Comparison of ENCODE assay signal across 17 mouse cellular contexts in the genomic region with DNA sequence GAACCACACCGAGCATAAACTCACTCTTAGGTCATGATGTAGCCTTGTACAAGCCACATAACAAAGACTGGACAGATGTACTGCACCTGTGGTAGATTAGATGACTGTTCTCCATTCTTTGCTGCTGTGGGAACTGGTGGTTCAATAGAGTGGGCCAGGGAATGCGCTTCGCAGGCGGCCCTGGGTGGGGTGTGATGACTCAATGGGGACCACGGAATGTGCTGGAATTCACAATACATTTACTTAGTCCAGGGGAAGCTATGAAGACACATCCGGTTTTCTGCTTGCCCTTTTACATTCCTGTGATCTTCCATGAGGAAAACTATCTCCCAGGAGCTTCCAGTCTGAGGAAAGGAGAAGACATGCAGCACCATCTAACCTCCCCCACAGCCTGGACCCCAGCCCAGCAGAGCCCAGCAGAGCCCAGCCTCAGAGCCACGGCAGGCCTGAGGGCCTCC. TPM values are rescaled to one million over a fixed set of nuclear protein-coding genes. Genes with fewer than 3 reads are reported as not detected.
A peak's percentile ranks its signal among the peaks of the same experiment; 100 is the strongest.
DNase-seq lines count a peak whose midpoint lies in the region; ATAC-seq and TF ChIP-seq lines count a peak whose summit lies in the region.
"Had no signal": no experiment of that assay in that cellular context is flagged by ENCODE, and none has a peak within 500 bp of the region (broad histone marks: within the 10 kb centered on the region; RNA-seq: fewer than 3 reads in every experiment).

No protein-coding gene starts in this region.

- no peaks in the 10 kb centered on the region for H3K79me2 ChIP-seq in myocyte (ENCODE audit: control insufficient read depth, insufficient read depth)

- TF ChIP-seq POLR2A in myocyte (IDR thresholded peaks at IDR 0.05; ENCODE audit: insufficient read length, low read depth), result no peak

- peak; percentile 27; the same call in 1 of the 2 replicates for ATAC-seq in heart, postnatal 0 days (ENCODE audit: insufficient read depth, low read depth)
- ATAC-seq in lung, embryonic 16.5 days (ENCODE audit: low read depth), result 0 out of 2 replicates have a peak, but pooled peaks have one; percentile 20
- peak; percentile 91 for ATAC-seq in Patski
- ATAC-seq: forebrain, embryonic 15.5 days had no signal

- peak; percentile 31 for DNase-seq in heart, postnatal 0 days (ENCODE audit: low spot score)
- no peak for DNase-seq in heart, postnatal 25 days (ENCODE audit: low spot score)
- no peak for DNase-seq in lung, postnatal 36 days
- DNase-seq in Patski (ENCODE audit: low read depth, low spot score), result peak; percentile 83
- no peak for DNase-seq in cerebellum, adult 18-20 months
- no peak for DNase-seq in neural tube, embryonic 10.5 days (ENCODE audit: extremely low spot score, low spot score)
- DNase-seq: adrenal gland, adult 8-10 months; cerebellum, postnatal 25 days; kidney, adult 9 months; layer of hippocampus, adult 9-11 months; lung, adult 18-20 months; thymus, postnatal 4 days had no signal

- WGBS in heart, postnatal 0 days, result 72% methylated on average over 7 of the region's 7 CpGs
- 50% methylated on average over 7 of the region's 7 CpGs for WGBS in lung, embryonic 16.5 days

- no peak for TF ChIP-seq CTCF in heart, postnatal 0 days (IDR thresholded peaks at IDR 0.05; ENCODE audit: low read depth)
- no peak for TF ChIP-seq CTCF in Patski (IDR thresholded peaks at IDR 0.05)

- no peak overlapping the region for H3K9ac ChIP-seq in heart, postnatal 0 days (replicated peaks; ENCODE audit: low read depth, low read length)
- no peak overlapping the region for H3K9ac ChIP-seq in lung, embryonic 16.5 days (ENCODE audit: low read length)
- H3K9ac ChIP-seq: embryonic facial prominence, embryonic 13.5 days; forebrain, embryonic 15.5 days; hindbrain, embryonic 13.5 days had no signal

- in situ Hi-C loops in Patski (cut with MboI; ENCODE audit: low pct_unique_long_range_greater_than_20kb), result no loop called here

- no peaks in the 10 kb centered on the region for H3K4me1 ChIP-seq in heart, postnatal 0 days (ENCODE audit: control insufficient read depth, insufficient read depth)
- peaks cover 22% of the 10 kb centered on the region for H3K4me1 ChIP-seq in lung, embryonic 16.5 days (replicated peaks; ENCODE audit: control insufficient read depth, insufficient read depth, low read length)

- no peak overlapping the region for H3K4me3 ChIP-seq in heart, postnatal 0 days (ENCODE audit: low read depth, low read length)
- H3K4me3 ChIP-seq in lung, embryonic 16.5 days (ENCODE audit: low read length), result no peak overlapping the region
- no peak overlapping the region for H3K4me3 ChIP-seq in myocyte
- H3K4me3 ChIP-seq: embryonic facial prominence, embryonic 13.5 days; forebrain, embryonic 15.5 days; hindbrain, embryonic 13.5 days had no signal

- 0 out of 2 replicates have a peak, but pooled peaks cover 2% of the 10 kb centered on the region for H3K27me3 ChIP-seq in heart, postnatal 0 days (ENCODE audit: control insufficient read depth, insufficient read depth, low read length)
- no peaks in the 10 kb centered on the region for H3K27me3 ChIP-seq in lung, embryonic 16.5 days (ENCODE audit: control insufficient read depth, insufficient read depth, low read depth, low read length)
- H3K27me3 ChIP-seq in Patski (no peaks in the 10 kb centered on the region), myocyte (ENCODE audit: control insufficient read depth, insufficient read depth, insufficient read length) (no peaks in the 10 kb centered on the region)
- H3K27me3 ChIP-seq: forebrain, embryonic 15.5 days; hindbrain, embryonic 13.5 days had no signal

- intact Hi-C loops in heart, postnatal 25 days (cut with DNase I), result no loop called here

- H3K9me3 ChIP-seq in heart, postnatal 0 days (replicated peaks; ENCODE audit: control insufficient read depth, low read length), result no peaks in the 10 kb centered on the region
- no peaks in the 10 kb centered on the region for H3K9me3 ChIP-seq in lung, embryonic 16.5 days (ENCODE audit: control insufficient read depth, low read length)
- H3K9me3 ChIP-seq: embryonic facial prominence, embryonic 13.5 days; forebrain, embryonic 15.5 days; hindbrain, embryonic 13.5 days had no signal

- no peak overlapping the region for H3ac ChIP-seq in myocyte (ENCODE audit: control insufficient read depth, insufficient read length)

- H3K36me3 ChIP-seq in heart, postnatal 0 days (replicated peaks; ENCODE audit: control insufficient read depth, insufficient read depth, low read length), result no peaks in the 10 kb centered on the region
- no peaks in the 10 kb centered on the region for H3K36me3 ChIP-seq in lung, embryonic 16.5 days (ENCODE audit: control insufficient read depth, insufficient read depth, low read length)
- no peaks in the 10 kb centered on the region for H3K36me3 ChIP-seq in myocyte (ENCODE audit: control insufficient read depth, insufficient read depth)
- H3K36me3 ChIP-seq: embryonic facial prominence, embryonic 13.5 days; forebrain, embryonic 15.5 days; hindbrain, embryonic 13.5 days had no signal

- no peak overlapping the region for H3K27ac ChIP-seq in heart, postnatal 0 days (ENCODE audit: low read depth)
- peak overlapping the region; percentile 67 for H3K27ac ChIP-seq in lung, embryonic 16.5 days (ENCODE audit: low read length)
- H3K27ac ChIP-seq: embryonic facial prominence, embryonic 13.5 days; forebrain, embryonic 15.5 days; hindbrain, embryonic 13.5 days had no signal

- TF ChIP-seq EP300 in heart, postnatal 0 days (IDR thresholded peaks at IDR 0.05; ENCODE audit: low read depth), result no peak

- CTCF ChIA-PET in Patski (lab: Charles Lee), result no interaction called here

- POLR2A ChIA-PET in Patski (lab: Charles Lee), result no interaction called here

- no peak overlapping the region for H3K4me2 ChIP-seq in heart, postnatal 0 days (ENCODE audit: low read depth, low read length)
- no peak overlapping the region for H3K4me2 ChIP-seq in lung, embryonic 16.5 days (ENCODE audit: low read depth, low read length)
- H3K4me2 ChIP-seq in myocyte (ENCODE audit: low read depth), result no peak overlapping the region
- H3K4me2 ChIP-seq: embryonic facial prominence, embryonic 13.5 days; forebrain, embryonic 15.5 days; hindbrain, embryonic 13.5 days had no signal

TF ChIP-seq in myocyte, 11 proteins besides CTCF, POLR2A, EP300 and RAD21:
- 0 out of 2 replicates have a peak, but pooled peaks have one; percentile 17 for TF ChIP-seq CEBPB (IDR thresholded peaks at IDR 0.05; ENCODE audit: insufficient read depth, poor library complexity, severe bottlenecking)
- TF ChIP-seq E2F4 (IDR thresholded peaks at IDR 0.05; ENCODE audit: insufficient read depth), result no peak
- peak in 2 of 3 experiments; percentile 75 to 85 for TF ChIP-seq MYOD1 (IDR thresholded peaks at IDR 0.05; ENCODE audit: control insufficient read depth in 1 of 3, insufficient read length in 2 of 3, low read depth in 2 of 3)
- TF ChIP-seq SRF (IDR thresholded peaks at IDR 0.05; ENCODE audit: control insufficient read depth, insufficient read length, low read depth), result no peak
- no peak for TF ChIP-seq POLR2AphosphoS2 (IDR thresholded peaks at IDR 0.05; ENCODE audit: insufficient read length, low read depth)
- TF ChIP-seq USF1 (IDR thresholded peaks at IDR 0.05; ENCODE audit: low read depth), result no peak
- TF ChIP-seq MAX (IDR thresholded peaks at IDR 0.05; ENCODE audit: low read depth), result no peak
- TF ChIP-seq TCF3 (IDR thresholded peaks at IDR 0.05; ENCODE audit: insufficient read length, low read depth), result peak; percentile 53
- TF ChIP-seq MYOG (IDR thresholded peaks at IDR 0.05; ENCODE audit: control insufficient read depth in 1 of 3, insufficient read depth in 1 of 3, insufficient read length in 2 of 3, low read depth in 2 of 3), result peak in 2 of 3 experiments; percentile 40 to 63
- TF ChIP-seq REST (IDR thresholded peaks at IDR 0.05; ENCODE audit: insufficient read depth, insufficient read length), result no peak
- peak; percentile 85 for TF ChIP-seq TCF12 (IDR thresholded peaks at IDR 0.05; ENCODE audit: insufficient read depth, poor library complexity, severe bottlenecking)

RNA-seq across cellular contexts. Expression of a gene that starts 20.7 kb away (rescaled TPM):
- 0.95 and 2.3 TPM in 2 replicates for total RNA-seq in heart, postnatal 0 days (2014; rRNA removed; ENCODE audit: low replicate concordance)
- polyA plus RNA-seq in heart, postnatal 0 days (2015; fragmentation: Nextera tagmentation; extraction: Ambion mirVana), result 0.21 and 0.25 TPM in 2 replicates
- under 1 TPM; 0.48 to 0.65 TPM for total RNA-seq in heart, postnatal 25 days (2021)
- polyA plus RNA-seq in lung, embryonic 16.5 days (2015; fragmentation: Nextera tagmentation; extraction: Ambion mirVana), result 5.5 and 5.8 TPM in 2 replicates
- polyA plus RNA-seq in Patski (2021) (34.4 TPM), myocyte (2012; fragmentation: generic; extraction: Trizol) (not detected)
- polyA plus RNA-seq: hindbrain, embryonic 13.5 days had no signal

Comparison
In these comparisons a context has a peak if more than half of its experiments do, and no peak if none do; other contexts are left out.
1. DNase-seq: peak in heart, postnatal 0 days (single experiment) and Patski (single experiment); none in heart, postnatal 25 days (single experiment), lung, postnatal 36 days (single experiment), cerebellum, adult 18-20 months (0 of 2) and neural tube, embryonic 10.5 days (single experiment).
2. ATAC-seq: peak in every context shown above with its lines; median percentile 91 in Patski; 27 in heart, postnatal 0 days; 20 in lung, embryonic 16.5 days.